Mouse (Mus musculus) heart, postnatal 0 days (tissue): ENCODE results near the gene Barx2.

ENCODE experiments used
- CTCF ChIP-seq: IDR thresholded peaks from 2 replicates; pipeline ENCODE4 v1.5.1; 2016; ENCODE audit warnings: antibody characterized with exemption, control low read depth, low read depth
- EP300 ChIP-seq: IDR thresholded peaks from 2 replicates; pipeline ENCODE4 v1.6.1; 2016; ENCODE audit warnings: antibody characterized with exemption, low read depth

DNA sequence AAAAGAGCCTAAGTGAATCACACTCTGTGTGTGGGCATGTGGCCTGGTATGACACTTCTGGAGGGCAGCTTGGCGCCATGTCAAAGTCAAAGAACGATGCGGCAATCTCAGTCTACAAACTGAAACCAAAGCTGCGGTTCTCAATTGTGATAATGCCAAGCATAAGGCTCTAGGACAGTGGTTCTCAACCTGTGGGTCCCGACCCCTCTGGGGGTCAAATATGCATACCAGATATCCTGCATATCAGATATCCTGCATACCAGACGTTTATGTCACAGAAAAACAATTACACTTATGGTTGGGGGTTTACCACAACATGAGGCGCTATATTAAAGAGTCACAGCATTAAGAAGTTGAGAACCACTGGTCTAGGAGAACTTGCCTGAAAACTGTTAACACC lies 10.3 kb upstream of the Barx2 start:
- TF ChIP-seq CTCF: no peak
- no peak for TF ChIP-seq EP300
